Mouse (Mus musculus) fat pad, adult 2 months (tissue): Measurements from ENCODE around the gene Lasp1.
"Not testable (repeated sequence)": the region's sequence is repeated elsewhere in the genome, so short reads cannot be mapped to it uniquely, and the experiment has no call there.

ENCODE experiments used
- DNase-seq: peaks from one replicate; pipeline ENCODE4 v3.0.0-alpha.2; 2011; ENCODE audit warnings: low read depth, low spot score; ENCODE audit errors: extremely low read depth

Gene Lasp1

GRCm38 (mm10) chr11:97825295-97825694, 26.5 kb downstream of the Lasp1 start:
- no peak for DNase-seq

DNA sequence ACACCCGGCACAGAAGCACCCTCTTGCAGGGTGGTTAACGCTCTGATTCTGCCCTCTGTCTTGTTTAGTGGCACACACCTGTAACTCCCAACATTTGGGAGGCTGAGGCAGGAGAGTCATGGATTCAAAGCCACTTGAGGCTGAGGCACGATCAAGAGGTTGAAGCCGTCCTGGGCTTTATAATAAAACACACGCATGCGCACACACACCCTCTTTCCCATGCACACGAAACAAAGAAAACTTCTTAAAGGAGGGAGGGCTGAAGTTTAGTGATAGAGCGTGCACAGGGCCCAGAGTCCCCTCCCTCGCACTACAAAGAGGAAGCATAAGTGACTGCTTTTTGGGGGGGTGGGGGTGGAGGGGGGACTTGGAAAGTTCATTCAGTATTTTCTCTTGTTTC, 27.2 kb downstream of the Lasp1 start:
- DNase-seq = no peak

DNA sequence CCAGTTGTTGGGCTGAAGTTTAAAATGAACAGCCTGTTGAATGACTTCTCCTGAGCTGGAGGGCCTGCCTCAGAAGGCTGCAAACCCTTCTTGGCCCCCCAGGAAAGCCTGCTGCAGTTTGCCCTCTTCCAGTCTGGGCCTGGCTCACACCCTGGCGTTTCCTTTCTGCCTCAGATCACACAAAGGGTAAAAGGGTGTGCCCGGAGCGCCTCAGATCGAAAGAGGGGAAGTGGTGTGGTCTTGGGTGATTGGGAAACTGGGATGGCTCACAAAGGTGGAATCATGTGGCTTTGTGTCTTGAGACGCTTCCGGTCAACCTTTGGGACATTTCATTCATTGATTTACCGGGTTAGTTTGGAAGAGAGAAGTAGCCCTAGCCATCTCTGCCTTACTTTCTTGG, 27.6 kb downstream of the Lasp1 start:
- no peak for DNase-seq

- no peak for DNase-seq
Observed at GRCm38 (mm10) chr11:97827654-97828053, 28.9 kb downstream of the Lasp1 start.

DNA sequence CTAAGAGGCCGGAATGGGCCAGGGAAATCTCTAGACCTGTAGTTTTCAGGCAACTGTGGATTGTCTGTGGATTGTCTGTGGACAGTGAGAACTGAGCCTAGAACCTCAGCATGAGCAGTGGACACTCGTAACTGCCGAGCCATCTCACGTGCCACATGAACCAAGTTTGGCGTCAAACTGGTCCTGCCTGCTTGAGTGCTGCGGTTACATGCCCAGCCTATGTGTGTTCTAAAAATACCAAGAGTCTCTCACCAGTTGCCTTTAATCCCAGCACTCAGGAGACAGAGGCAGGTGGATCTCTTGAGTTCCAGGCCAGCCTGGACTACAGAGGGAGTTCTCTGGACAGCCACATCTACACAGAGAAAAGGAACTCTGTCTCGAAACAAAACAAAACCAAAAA, 30.6 kb downstream of the Lasp1 start:
- DNase-seq = no peak

GRCm38 (mm10) chr11:97829913-97830476, 31.2 kb downstream of the Lasp1 start:
- no peak for DNase-seq

DNA sequence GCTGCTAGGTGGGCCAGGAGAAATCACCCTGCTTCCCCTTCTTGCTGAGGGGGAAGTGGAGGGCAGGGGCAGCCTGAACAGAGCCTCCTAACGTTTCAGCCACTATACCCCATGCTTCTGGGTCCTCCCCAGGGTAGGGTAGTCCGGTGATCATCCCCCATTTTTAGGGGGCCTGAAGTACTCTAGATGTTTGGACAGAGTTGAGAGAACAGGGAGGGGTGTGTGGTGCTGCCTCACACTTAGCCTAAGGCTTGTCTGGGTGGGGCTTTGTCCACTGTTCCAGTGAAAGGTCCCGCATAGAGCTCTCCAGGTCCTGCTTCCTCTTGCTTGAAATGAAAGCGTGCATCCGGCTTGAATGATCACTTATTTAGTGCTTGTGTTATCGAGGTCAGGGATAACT, 31.7 kb downstream of the Lasp1 start:
- no peak for DNase-seq

DNA sequence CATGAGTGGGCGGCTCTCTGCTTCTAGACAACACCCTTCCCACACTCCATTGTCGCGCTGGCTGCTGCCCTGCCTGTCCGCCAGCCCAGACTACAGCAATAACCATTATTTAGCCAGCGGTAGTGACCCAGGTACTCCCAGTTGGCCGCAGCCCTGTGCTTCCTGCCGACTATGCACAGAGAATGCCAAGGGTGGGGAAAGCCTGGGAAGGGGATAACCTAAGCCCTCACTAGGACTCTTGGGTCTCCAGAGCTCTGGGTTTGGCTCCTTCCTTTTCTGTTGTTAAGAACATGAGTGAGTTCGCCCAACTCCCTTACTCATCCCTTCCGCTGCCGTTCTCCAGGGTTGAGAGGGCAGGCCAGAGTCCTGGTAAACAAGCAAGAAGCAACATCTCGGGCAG, 33.2 kb downstream of the Lasp1 start:
- DNase-seq = no peak

DNA sequence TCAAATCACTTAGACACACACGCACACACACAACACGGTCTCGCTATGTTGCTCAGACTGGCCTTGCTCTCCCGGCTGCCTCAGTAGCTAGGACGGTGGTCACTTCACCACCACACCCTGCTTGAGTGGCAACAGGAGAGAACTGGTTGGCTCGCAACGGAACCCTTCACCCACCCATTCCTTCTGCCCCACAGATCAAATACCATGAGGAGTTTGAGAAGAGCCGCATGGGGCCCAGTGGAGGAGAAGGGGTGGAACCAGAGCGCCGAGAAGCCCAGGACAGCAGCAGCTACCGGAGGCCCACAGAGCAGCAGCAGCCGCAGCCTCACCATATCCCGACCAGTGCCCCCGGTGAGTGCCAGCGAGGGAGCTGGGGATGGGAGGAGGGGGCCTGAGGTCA, 34.6 kb downstream of the Lasp1 start:
- DNase-seq = no peak

DNA sequence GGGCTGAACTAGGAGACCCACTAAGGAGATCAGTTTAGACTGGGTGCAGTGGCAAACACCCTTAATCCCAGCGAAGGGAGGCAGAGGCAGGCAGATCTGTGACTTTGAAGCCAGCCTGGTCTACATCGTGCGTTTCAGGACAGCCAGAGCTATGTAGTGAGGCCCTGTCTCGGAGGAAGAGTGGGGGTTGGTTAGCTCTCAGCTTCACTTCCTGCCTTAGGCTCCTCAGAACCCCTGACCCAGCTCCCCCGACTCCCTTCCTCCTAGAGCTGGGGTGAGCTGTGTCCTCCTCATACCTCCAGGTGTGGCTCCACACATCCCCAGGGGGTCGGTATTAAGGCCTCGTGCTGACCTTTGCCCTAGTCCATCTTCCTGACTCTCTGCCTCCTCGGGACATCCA, 37.7 kb downstream of the Lasp1 start:
- no peak for DNase-seq

DNA sequence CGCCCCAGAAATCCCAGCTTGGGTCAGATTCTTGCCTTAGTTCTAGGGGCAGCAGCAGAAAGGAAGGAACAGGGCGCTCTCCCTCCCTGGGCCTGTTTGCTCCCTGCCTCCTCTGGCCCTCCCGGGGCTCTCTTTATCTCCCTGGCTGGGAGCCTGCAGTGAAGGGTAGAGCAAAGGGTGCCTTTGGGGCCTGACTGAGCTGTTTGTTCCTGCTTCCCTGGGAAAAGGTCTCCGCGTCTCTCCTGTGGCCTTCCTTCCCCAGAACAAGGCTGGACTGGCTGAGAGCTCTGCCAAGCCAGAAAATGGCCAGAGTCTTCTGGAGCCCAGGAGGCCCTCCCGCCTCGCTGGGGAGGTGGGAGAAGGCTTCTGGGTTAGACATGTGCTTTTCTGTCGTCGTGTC, 38.3 kb downstream of the Lasp1 start:
- DNase-seq = not testable (repeated sequence)

- no peak for DNase-seq
Observed at GRCm38 (mm10) chr11:97837641-97838149, 38.9 kb downstream of the Lasp1 start.

GRCm38 (mm10) chr11:97838779-97839440, 40.1 kb downstream of the Lasp1 start:
- DNase-seq = no peak

DNA sequence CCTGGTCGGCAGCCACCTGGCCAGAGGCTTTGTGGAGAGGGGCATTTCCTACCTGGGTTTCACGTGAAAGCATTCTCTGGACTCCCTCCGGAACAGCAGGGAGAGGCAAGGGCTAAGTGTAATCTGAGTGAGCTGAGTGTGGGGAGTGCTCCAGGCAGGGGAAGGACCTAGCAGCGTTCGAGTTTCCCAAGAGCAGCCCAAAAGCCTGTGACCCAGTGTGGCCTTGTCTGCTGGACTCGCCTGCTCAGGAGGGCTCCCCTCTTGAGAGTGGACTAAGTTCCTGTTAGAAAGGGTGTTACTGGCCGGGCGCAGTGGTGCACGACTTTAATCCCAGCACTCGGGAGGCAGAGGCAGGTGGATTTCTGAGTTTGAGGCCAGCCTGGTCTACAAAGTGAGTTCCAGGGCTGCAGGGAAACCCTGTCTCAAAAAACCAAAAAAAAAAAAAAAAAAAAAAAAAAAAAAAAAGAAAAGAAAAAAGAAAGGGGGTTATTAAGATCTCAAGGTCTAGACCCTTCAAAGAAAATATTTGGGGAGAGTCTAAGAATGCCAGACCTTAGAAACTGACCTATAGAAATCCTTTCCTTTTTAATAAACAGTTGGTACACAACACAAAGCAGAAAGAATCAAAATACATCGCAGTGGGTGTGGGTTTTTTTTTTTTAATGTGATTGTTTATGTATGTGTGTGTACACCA, 40.8 kb downstream of the Lasp1 start:
- no peak for DNase-seq

DNA sequence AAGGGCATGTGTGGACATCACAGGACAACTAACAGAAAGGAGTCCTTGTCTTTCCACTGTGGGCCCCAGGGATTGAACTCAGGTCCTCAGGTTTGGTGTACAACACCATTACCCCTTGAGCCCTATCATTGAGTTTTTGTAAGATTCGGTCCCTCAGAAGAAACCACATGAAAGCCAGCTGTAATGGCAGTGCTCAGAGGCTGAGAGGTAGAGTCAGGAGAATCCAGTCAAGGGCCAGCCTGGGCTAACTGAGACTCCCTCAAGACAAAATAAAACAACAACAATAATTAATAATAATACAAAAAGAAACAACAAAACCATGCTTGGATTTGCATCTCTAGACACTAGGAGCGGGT, 41.3 kb downstream of the Lasp1 start:
- no peak for DNase-seq

- DNase-seq = no peak
Observed at GRCm38 (mm10) chr11:97840539-97840954, 41.7 kb downstream of the Lasp1 start, which contains the start of gene B230217C12Rik. Gene B230217C12Rik (plus strand): TSS chr11:97840780.

- no peak for DNase-seq
Observed at GRCm38 (mm10) chr11:97840991-97841661, 42.3 kb downstream of the Lasp1 start.

DNA sequence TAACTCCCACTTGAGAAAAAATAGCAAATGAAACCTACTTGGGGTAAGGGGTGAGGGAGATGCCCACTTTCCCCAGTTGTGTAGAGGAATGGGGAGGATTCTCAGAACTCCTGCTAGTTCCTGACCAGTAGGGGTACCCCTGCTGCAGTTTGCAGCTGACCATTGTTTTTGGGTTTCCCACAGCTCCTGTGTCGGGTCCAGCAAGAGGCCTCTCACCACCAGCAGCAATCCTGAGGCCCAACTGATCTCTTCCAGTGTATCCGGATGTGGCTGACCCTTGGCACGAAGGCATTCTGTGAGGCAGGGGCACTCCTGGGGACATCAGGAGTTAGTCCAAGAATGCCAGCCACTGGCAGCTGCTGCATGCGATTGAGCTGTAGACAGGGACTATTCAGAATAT, 43.2 kb downstream of the Lasp1 start:
- no peak for DNase-seq

- DNase-seq = no peak
Observed at GRCm38 (mm10) chr11:97850367-97850766, 51.6 kb downstream of the Lasp1 start.

DNA sequence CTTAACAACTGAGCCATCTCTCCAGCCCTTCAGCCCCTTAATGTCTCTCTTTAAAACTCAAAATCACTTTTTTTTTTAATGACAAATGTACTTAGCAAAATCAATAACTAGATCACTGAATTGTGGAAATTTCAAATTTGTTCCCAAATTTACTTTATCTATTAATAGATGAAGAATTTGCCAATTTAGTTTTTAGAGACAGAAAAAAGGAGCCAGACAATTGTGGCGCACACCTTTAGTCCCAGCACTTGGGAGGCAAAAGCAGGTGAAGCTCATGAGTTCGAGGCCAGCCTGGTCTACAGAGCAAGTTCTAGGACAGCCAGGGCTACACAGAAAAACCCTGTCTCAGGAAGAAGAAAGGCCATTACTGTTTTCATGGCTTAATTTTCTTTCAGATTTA, 52.8 kb downstream of the Lasp1 start:
- no peak for DNase-seq

DNA sequence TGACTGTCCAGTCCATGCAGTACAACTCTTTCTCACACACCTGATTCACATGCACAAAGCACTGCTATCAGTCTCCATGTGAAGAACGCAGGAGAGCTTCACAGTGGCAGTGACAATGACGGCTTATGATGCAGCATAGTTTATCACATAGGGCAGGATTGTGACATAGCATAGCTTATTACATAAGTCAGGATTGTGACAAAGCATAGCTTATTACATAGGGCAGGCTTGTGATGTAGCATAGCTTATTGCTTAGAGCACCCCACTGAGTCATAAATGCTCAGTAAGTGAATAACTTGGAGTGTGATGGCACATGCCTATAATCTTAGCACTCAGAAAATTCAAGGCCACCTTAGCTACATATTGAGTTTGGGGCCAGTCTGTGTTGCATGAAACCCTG, 56.7 kb downstream of the Lasp1 start:
- DNase-seq = no peak

- DNase-seq = no peak
Observed at GRCm38 (mm10) chr11:97862148-97862547, 63.3 kb downstream of the Lasp1 start.
